Mouse (Mus musculus) ES-Bruce4 (cell line): ENCODE measurements around the gene Camta2. TPM values are rescaled to one million over a fixed set of nuclear protein-coding genes. Genes with fewer than 3 reads are reported as not detected.

Source experiments
- H3K27ac ChIP-seq: 2 replicates; pipeline ENCODE4 v1.5.1; 2012; ENCODE audit warnings: low read length, inconsistent platforms; ENCODE audit not compliant: insufficient read depth
- H3K27me3 ChIP-seq: 2 replicates; pipeline ENCODE4 v1.6.1; 2012; ENCODE audit warnings: mild to moderate bottlenecking, low read length, inconsistent platforms; ENCODE audit not compliant: control insufficient read depth, poor library complexity, insufficient read depth, severe bottlenecking
- H3K36me3 ChIP-seq: 2 replicates; pipeline ENCODE4 v1.6.1; 2012; ENCODE audit warnings: inconsistent platforms, mild to moderate bottlenecking, low read length, moderate library complexity; ENCODE audit not compliant: control insufficient read depth, poor library complexity, insufficient read depth, severe bottlenecking
- H3K4me1 ChIP-seq: one replicate; pipeline ENCODE4 v1.8.1; 2011; ENCODE audit warnings: low read length; ENCODE audit not compliant: control insufficient read depth, insufficient read depth
- H3K4me3 ChIP-seq: 2 replicates; pipeline ENCODE4 v1.5.1; 2011; ENCODE audit warnings: low read depth, mild to moderate bottlenecking, low read length
- H3K9ac ChIP-seq: 2 replicates; pipeline ENCODE4 v1.6.1; 2012; ENCODE audit warnings: low read depth, mild to moderate bottlenecking, inconsistent platforms; ENCODE audit not compliant: poor library complexity, severe bottlenecking
- H3K9me3 ChIP-seq: replicated peaks from 2 replicates; pipeline ENCODE4 v1.6.1; 2012; ENCODE audit warnings: mild to moderate bottlenecking, low read length, inconsistent platforms; ENCODE audit not compliant: control insufficient read depth, poor library complexity, insufficient read depth, severe bottlenecking
- CTCF ChIP-seq: IDR thresholded peaks from one replicate; pipeline ENCODE4 v1.8.1; 2011; ENCODE audit warnings: low read depth, low read length
- EP300 ChIP-seq: IDR thresholded peaks from 2 replicates; pipeline ENCODE4 v1.6.1; 2011; ENCODE audit warnings: low read depth, low read length; ENCODE audit not compliant: insufficient read depth
- POLR2A ChIP-seq: IDR thresholded peaks from one replicate; pipeline ENCODE4 v1.8.1; 2011; ENCODE audit warnings: low read length; ENCODE audit not compliant: insufficient read depth
- polyA plus RNA-seq: library from polyadenylated mRNA; stranded (reverse); fragments of >200 nt; gene quantifications from 2 replicates; pipeline ENCODE4 v1.2.4, GENCODE M21; 2011; ENCODE audit warnings: low read depth; ENCODE audit not compliant: missing spikeins, insufficient read depth, insufficient read length

Gene Camta2
- polyA plus RNA-seq, 1 experiment: 12.8 TPM

GRCm38 (mm10) chr11:70686901-70687566 is 871 bp downstream of the Camta2 start:
- Histone ChIP-seq H3K9ac (peak overlapping the region; percentile 67), H3K27me3 (no peaks in the 10 kb centered on the region), H3K4me3 (peak overlapping the region; percentile 90), H3K4me1 (peaks cover 4% of the 10 kb centered on the region), H3K27ac (no peak overlapping the region), H3K36me3 (no peaks in the 10 kb centered on the region), H3K9me3 (no peaks in the 10 kb centered on the region)
- TF ChIP-seq EP300: no peak
- TF ChIP-seq CTCF: no peak
- TF ChIP-seq POLR2A: no peak

DNA sequence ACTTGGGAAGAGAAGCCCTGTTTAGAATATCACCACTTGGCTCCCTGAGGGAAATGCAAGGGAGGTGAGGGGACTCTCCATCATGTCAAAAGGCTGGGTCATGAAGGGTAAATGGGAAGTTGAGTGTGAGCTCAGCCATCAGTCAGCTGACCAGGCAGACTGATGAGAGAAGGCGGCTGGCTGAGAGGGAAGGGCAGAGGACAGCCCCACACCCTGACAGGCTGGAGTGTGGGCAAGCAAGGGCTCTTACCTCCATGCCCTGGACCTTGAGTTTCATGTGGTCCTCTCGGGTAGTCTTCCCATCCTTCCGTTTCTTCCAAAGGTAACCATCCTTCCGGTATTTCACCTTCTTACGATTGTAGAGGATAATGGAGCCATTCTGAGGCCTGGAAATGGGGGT is 4.3 kb downstream of the Camta2 start:
- Histone ChIP-seq H3K4me1 (peaks cover 6% of the 10 kb centered on the region), H3K9me3 (no peaks in the 10 kb centered on the region), H3K4me3 (no peak overlapping the region), H3K9ac (no peak overlapping the region), H3K27ac (no peak overlapping the region), H3K27me3 (no peaks in the 10 kb centered on the region), H3K36me3 (no peaks in the 10 kb centered on the region)
- TF ChIP-seq EP300 (no peak), POLR2A (no peak), CTCF (no peak)

GRCm38 (mm10) chr11:70681897-70682581 is 5.9 kb downstream of the Camta2 start:
- Histone ChIP-seq H3K27me3 (no peaks in the 10 kb centered on the region), H3K9ac (0 out of 2 replicates have a peak overlapping the region, but pooled peaks have one; percentile 48), H3K4me1 (peaks cover 6% of the 10 kb centered on the region), H3K9me3 (no peaks in the 10 kb centered on the region), H3K27ac (peak overlapping the region; percentile 40), H3K4me3 (peak overlapping the region; percentile 30), H3K36me3 (no peaks in the 10 kb centered on the region)
- TF ChIP-seq CTCF (peak; percentile 26), POLR2A (no peak), EP300 (0 out of 2 replicates have a peak, but pooled peaks have one; percentile 19)

DNA sequence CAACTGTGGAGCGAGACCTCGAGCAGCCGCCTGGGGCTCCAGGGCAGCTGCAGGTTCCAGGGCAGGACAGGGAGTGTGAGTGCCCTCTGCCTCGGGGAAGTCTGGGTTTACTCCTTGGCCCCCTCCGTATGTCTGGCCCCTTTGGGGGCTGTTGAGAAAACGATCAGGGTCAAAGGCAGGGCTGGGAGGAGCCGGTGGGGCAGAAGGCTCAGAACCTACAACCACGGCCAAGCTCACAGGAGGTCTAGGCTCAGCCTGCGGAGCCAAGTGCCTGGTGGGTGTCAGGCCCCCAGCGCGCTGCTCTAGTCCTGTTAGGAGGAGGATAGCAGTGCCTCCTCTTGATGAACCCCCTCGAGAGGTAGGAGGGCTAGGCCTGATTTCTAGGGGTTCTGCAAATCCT is 6.7 kb downstream of the Camta2 start:
- Histone ChIP-seq H3K36me3 (no peaks in the 10 kb centered on the region), H3K27me3 (no peaks in the 10 kb centered on the region), H3K4me3 (peak overlapping the region; percentile 17), H3K9me3 (no peaks in the 10 kb centered on the region), H3K9ac (peak overlapping the region; percentile 48), H3K4me1 (peaks cover 6% of the 10 kb centered on the region), H3K27ac (no peak overlapping the region)
- TF ChIP-seq POLR2A (no peak), EP300 (no peak), CTCF (no peak)

DNA sequence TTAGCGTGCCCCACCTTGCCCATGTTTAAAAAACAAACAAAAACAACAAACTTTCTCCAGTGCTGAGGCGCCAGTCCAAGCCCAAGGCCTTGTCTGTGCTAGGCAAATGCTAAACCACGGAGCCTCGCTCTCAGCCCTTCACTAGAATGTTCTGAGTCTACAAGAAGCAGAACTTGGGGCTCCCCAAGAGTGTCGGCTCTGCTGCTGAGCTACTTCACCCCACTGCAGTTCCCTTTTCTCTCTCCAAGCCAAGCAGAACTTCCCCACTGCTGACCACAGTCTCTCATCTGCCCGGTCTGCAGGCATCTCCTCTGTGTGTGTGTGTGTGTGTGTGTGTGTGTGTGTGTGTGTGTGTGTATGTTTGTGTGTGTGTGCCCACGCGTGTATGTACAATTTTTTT is 8.0 kb downstream of the Camta2 start:
- Histone ChIP-seq H3K4me3 (no peak overlapping the region), H3K4me1 (peaks cover 6% of the 10 kb centered on the region), H3K36me3 (no peaks in the 10 kb centered on the region), H3K27me3 (no peaks in the 10 kb centered on the region), H3K9me3 (no peaks in the 10 kb centered on the region), H3K9ac (no peak overlapping the region), H3K27ac (no peak overlapping the region)
- no peak for TF ChIP-seq CTCF
- no peak for TF ChIP-seq EP300
- no peak for TF ChIP-seq POLR2A

DNA sequence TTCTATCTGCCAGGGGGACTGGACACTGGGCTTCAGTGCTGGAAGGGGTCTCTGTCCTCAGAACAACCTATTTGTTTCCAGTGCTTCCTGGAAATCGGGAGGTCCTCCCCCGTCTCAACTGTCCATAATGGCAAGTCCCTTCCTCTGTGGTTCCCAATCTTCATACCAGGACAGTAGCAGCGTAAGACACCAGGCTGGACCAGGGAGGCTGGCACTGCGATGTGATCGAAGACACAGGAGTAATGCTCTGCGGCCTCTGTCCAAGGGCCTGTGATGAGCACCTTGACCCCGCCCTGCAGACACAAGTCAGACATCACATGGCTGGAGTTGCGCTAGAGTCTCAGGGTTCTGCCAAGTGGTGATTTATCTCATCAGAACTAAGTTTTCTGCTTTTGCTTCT is 8.5 kb downstream of the Camta2 start:
- peaks cover 6% of the 10 kb centered on the region for H3K4me1 ChIP-seq
- H3K4me3 ChIP-seq: no peak overlapping the region
- TF ChIP-seq EP300 (no peak), POLR2A (no peak), CTCF (no peak)
- H3K9ac ChIP-seq: no peak overlapping the region
- no peaks in the 10 kb centered on the region for H3K27me3 ChIP-seq
- H3K36me3 ChIP-seq: no peaks in the 10 kb centered on the region
- H3K27ac ChIP-seq: no peak overlapping the region
- H3K9me3 ChIP-seq: no peaks in the 10 kb centered on the region
